Comparison of ENCODE assay signal across 11 mouse cellular contexts in genomic region chr14:25633539-25634300, GRCm38 (mm10).
DNase-seq lines count a peak whose midpoint lies in the region; ATAC-seq and TF ChIP-seq lines count a peak whose summit lies in the region.
"Had no signal": no experiment of that assay in that cellular context is flagged by ENCODE, and none has a peak within 500 bp of the region (broad histone marks: within the 10 kb centered on the region; RNA-seq: fewer than 3 reads in every experiment).

No protein-coding gene starts in this region.

- H3K36me3 ChIP-seq in kidney, embryonic 16.5 days (ENCODE audit: insufficient read depth, low read length) = peaks cover 27% of the 10 kb centered on the region
- H3K36me3 ChIP-seq in heart, adult 2 months (ENCODE audit: control insufficient read depth, insufficient read depth, low read length) = peaks cover 2% of the 10 kb centered on the region
- H3K36me3 ChIP-seq: G1E had no signal

- no peak for TF ChIP-seq CTCF in brain, embryonic 14.5 days (IDR thresholded peaks at IDR 0.05; ENCODE audit: borderline replicate concordance, extremely low read depth, insufficient read depth, insufficient read length)
- TF ChIP-seq CTCF in heart, adult 2 months (IDR thresholded peaks at IDR 0.05) = no peak
- no peak for TF ChIP-seq CTCF in lung, adult 2 months (IDR thresholded peaks at IDR 0.05; ENCODE audit: insufficient read depth, low read length)

- H3K4me2 ChIP-seq in kidney, embryonic 16.5 days (replicated peaks; ENCODE audit: low read depth, low read length) = no peak overlapping the region
- H3K4me2 ChIP-seq: liver, embryonic 15.5 days had no signal

- TF ChIP-seq POLR2A in brain, embryonic 14.5 days (IDR thresholded peaks at IDR 0.05; ENCODE audit: borderline replicate concordance, extremely low read depth, insufficient read depth, insufficient read length, poor library complexity, severe bottlenecking) = no peak
- no peak for TF ChIP-seq POLR2A in heart, adult 2 months (IDR thresholded peaks at IDR 0.05; ENCODE audit: insufficient read depth, low read depth, low read length)
- TF ChIP-seq POLR2A in lung, adult 2 months (IDR thresholded peaks at IDR 0.05; ENCODE audit: borderline replicate concordance, extremely low read depth, low read depth, low read length) = no peak

- DNase-seq in kidney, postnatal 14 days = no peak
- peak; percentile 90 for DNase-seq in brain, embryonic 14.5 days (ENCODE audit: low read depth)
- peak; percentile 68 to 76 for DNase-seq in heart, adult 2 months
- DNase-seq in left cerebral cortex, postnatal 4 days = peak; percentile 72
- DNase-seq in gastrocnemius, postnatal 14 days = no peak
- DNase-seq in lung, postnatal 4 days = no peak
- no peak for DNase-seq in lung, adult 2 months

- no peaks in the 10 kb centered on the region for H3K9me3 ChIP-seq in kidney, embryonic 16.5 days (ENCODE audit: low read length)
- H3K9me3 ChIP-seq: liver, embryonic 15.5 days had no signal

- no peaks in the 10 kb centered on the region for H3K27me3 ChIP-seq in kidney, embryonic 16.5 days (ENCODE audit: insufficient read depth, low read length)
- H3K27me3 ChIP-seq in heart, adult 2 months (ENCODE audit: control insufficient read depth, insufficient read depth, low read length) = no peaks in the 10 kb centered on the region
- H3K27me3 ChIP-seq: liver, embryonic 15.5 days had no signal

- 0 out of 2 replicates have a peak overlapping the region, but pooled peaks have one; percentile 31 for H3K9ac ChIP-seq in kidney, embryonic 16.5 days (replicated peaks; ENCODE audit: low read length)
- no peak overlapping the region for H3K9ac ChIP-seq in heart, adult 2 months (ENCODE audit: low read depth, low read length)
- H3K9ac ChIP-seq: liver, embryonic 15.5 days had no signal

- H3K4me3 ChIP-seq in kidney, embryonic 16.5 days (ENCODE audit: low read length) = no peak overlapping the region
- H3K4me3 ChIP-seq in heart, adult 2 months = no peak overlapping the region
- H3K4me3 ChIP-seq in lung, adult 2 months (replicated peaks; ENCODE audit: extremely low read depth, low read depth, low read length) = no peak overlapping the region
- H3K4me3 ChIP-seq: erythroblast, embryonic 14.5 days; liver, embryonic 15.5 days had no signal

- no peaks in the 10 kb centered on the region for H3K79me2 ChIP-seq in heart, adult 2 months (replicated peaks; ENCODE audit: control insufficient read depth, insufficient read depth, low read length)

- 75% methylated on average over 14 of the region's 14 CpGs for WGBS in kidney, embryonic 16.5 days
- 41% methylated on average over 14 of the region's 14 CpGs for WGBS in heart, adult 2 months
- 56% methylated on average over 14 of the region's 14 CpGs for WGBS in lung, adult 2 months

- ATAC-seq in kidney, embryonic 16.5 days (ENCODE audit: low FRiP score, low TSS enrichment) = no peak

- H3K27ac ChIP-seq in kidney, embryonic 16.5 days (ENCODE audit: low read length) = peak overlapping the region; percentile 24; the same call in 1 of the 2 replicates
- peak overlapping the region; percentile 53 for H3K27ac ChIP-seq in heart, adult 2 months
- H3K27ac ChIP-seq: liver, embryonic 15.5 days had no signal

- intact Hi-C loops in heart, adult 2 months (cut with DNase I) = no loop called here
- intact Hi-C loops in left cerebral cortex, postnatal 4 days (cut with DNase I) = no loop called here
- intact Hi-C loops in gastrocnemius, postnatal 14 days (cut with DNase I; ENCODE audit: low total_unique reads) = no loop called here

- 0 out of 2 replicates have a peak, but pooled peaks have one; percentile 10 for TF ChIP-seq EP300 in heart, adult 2 months (IDR thresholded peaks at IDR 0.05; ENCODE audit: insufficient read depth, low read depth, low read length)

- peaks cover 25% of the 10 kb centered on the region for H3K4me1 ChIP-seq in kidney, embryonic 16.5 days (ENCODE audit: insufficient read depth, low read length)
- peaks cover 47% of the 10 kb centered on the region for H3K4me1 ChIP-seq in heart, adult 2 months (ENCODE audit: control insufficient read depth, insufficient read depth, low read length)
- H3K4me1 ChIP-seq in lung, adult 2 months (ENCODE audit: control insufficient read depth, insufficient read depth, low read length) = peaks cover 7% of the 10 kb centered on the region

Comparison
In these comparisons a context has a peak if more than half of its experiments do, and no peak if none do; other contexts are left out.
1. DNase-seq: peak in brain, embryonic 14.5 days (single experiment), heart, adult 2 months (2 of 2) and left cerebral cortex, postnatal 4 days (single experiment); none in kidney, postnatal 14 days (single experiment), gastrocnemius, postnatal 14 days (single experiment), lung, postnatal 4 days (0 of 2) and lung, adult 2 months (single experiment).